ENCODE assay signal across 23 mouse cellular contexts in genomic region chr9:123468406-123469085, GRCm38 (mm10). TPM values are rescaled to one million over a fixed set of nuclear protein-coding genes. Genes with fewer than 3 reads are reported as not detected.
A peak's percentile ranks its signal among the peaks of the same experiment; 100 is the strongest.
DNase-seq lines count a peak whose midpoint lies in the region; ATAC-seq and TF ChIP-seq lines count a peak whose summit lies in the region.
"Had no signal": no experiment of that assay in that cellular context is flagged by ENCODE, and none has a peak within 500 bp of the region (broad histone marks: within the 10 kb centered on the region; RNA-seq: fewer than 3 reads in every experiment).

No protein-coding gene starts in this region.

- no peak for DNase-seq in heart, adult 2 months
- no peak for DNase-seq in heart, postnatal 10 days
- DNase-seq in stomach, postnatal 0 days (ENCODE audit: low spot score), result no peak
- DNase-seq in liver, embryonic 14.5 days (ENCODE audit: low read depth in 3 of 3, low spot score in 3 of 3), result peak in 1 of 3 experiments; percentile 41
- no peak for DNase-seq in urinary bladder, postnatal 25 days (ENCODE audit: low spot score)
- no peak for DNase-seq in spleen, adult 18-20 months
- DNase-seq: adrenal gland, postnatal 36 days; cerebellum, adult 2 months; cerebellum, postnatal 36 days; kidney, adult 2 months; kidney, postnatal 14 days; layer of hippocampus, adult 9-11 months; midbrain, embryonic 14.5 days; right cerebral cortex, adult 18-20 months; thymus, postnatal 25 days had no signal

- no peak overlapping the region for H3K4me3 ChIP-seq in heart, adult 2 months
- no peak overlapping the region for H3K4me3 ChIP-seq in stomach, embryonic 15.5 days (replicated peaks)
- H3K4me3 ChIP-seq in stomach, postnatal 0 days (ENCODE audit: low read depth, low read length), result no peak overlapping the region
- no peak overlapping the region for H3K4me3 ChIP-seq in liver, embryonic 14.5 days (ENCODE audit: insufficient read depth in 1 of 2, low read depth in 2 of 2, low read length in 2 of 2)
- H3K4me3 ChIP-seq: hindbrain, embryonic 12.5 days; limb, embryonic 13.5 days; neural tube, embryonic 13.5 days had no signal

- WGBS in heart, adult 2 months, result 42% methylated on average over 5 of the region's 5 CpGs
- 52% methylated on average over 5 of the region's 5 CpGs for WGBS in stomach, embryonic 15.5 days
- 52% methylated on average over 5 of the region's 5 CpGs for WGBS in stomach, postnatal 0 days
- WGBS in liver, embryonic 14.5 days (ENCODE audit: insufficient replicate concordance), result 25% methylated on average over 5 of the region's 5 CpGs

- H3K36me3 ChIP-seq in heart, adult 2 months (ENCODE audit: control insufficient read depth, insufficient read depth, low read length), result peaks cover 7% of the 10 kb centered on the region
- no peaks in the 10 kb centered on the region for H3K36me3 ChIP-seq in stomach, embryonic 15.5 days
- H3K36me3 ChIP-seq in stomach, postnatal 0 days (ENCODE audit: control insufficient read depth, insufficient read depth, low read length), result no peaks in the 10 kb centered on the region
- H3K36me3 ChIP-seq in liver, embryonic 14.5 days (replicated peaks; ENCODE audit: control insufficient read depth, insufficient read depth, low read depth), result no peaks in the 10 kb centered on the region
- H3K36me3 ChIP-seq: G1E; hindbrain, embryonic 12.5 days had no signal

- intact Hi-C loops in heart, adult 2 months (cut with DNase I), result no loop called here
- intact Hi-C loops in heart, postnatal 10 days (cut with DNase I), result no loop called here

- no peaks in the 10 kb centered on the region for H3K27me3 ChIP-seq in heart, adult 2 months (ENCODE audit: control insufficient read depth, insufficient read depth, low read length)
- no peaks in the 10 kb centered on the region for H3K27me3 ChIP-seq in stomach, embryonic 15.5 days (replicated peaks)
- H3K27me3 ChIP-seq in stomach, postnatal 0 days (ENCODE audit: control insufficient read depth, insufficient read depth, low read length), result no peaks in the 10 kb centered on the region
- H3K27me3 ChIP-seq in liver, embryonic 14.5 days (ENCODE audit: control insufficient read depth, insufficient read depth, low read length), result no peaks in the 10 kb centered on the region
- H3K27me3 ChIP-seq: hindbrain, embryonic 12.5 days; limb, embryonic 13.5 days; neural tube, embryonic 13.5 days had no signal

- ATAC-seq in stomach, embryonic 15.5 days (ENCODE audit: insufficient read depth, low FRiP score, low read depth), result 0 out of 2 replicates have a peak, but pooled peaks have one; percentile 27
- no peak for ATAC-seq in stomach, postnatal 0 days (ENCODE audit: low FRiP score, low TSS enrichment)
- peak; percentile 85 for ATAC-seq in liver, embryonic 14.5 days (ENCODE audit: insufficient read depth)
- no peak for ATAC-seq in activated CD4-positive, CD25-positive, alpha-beta regulatory T cell, adult 4 months
- ATAC-seq: forebrain, embryonic 14.5 days; inflammation-experienced regulatory T-cells, adult 6 months had no signal

- no peak overlapping the region for H3K9ac ChIP-seq in heart, adult 2 months (ENCODE audit: low read depth, low read length)
- H3K9ac ChIP-seq in stomach, embryonic 15.5 days, result no peak overlapping the region
- no peak overlapping the region for H3K9ac ChIP-seq in stomach, postnatal 0 days (ENCODE audit: low read length)
- H3K9ac ChIP-seq in liver, embryonic 14.5 days (replicated peaks), result peak overlapping the region; percentile 23
- H3K9ac ChIP-seq: hindbrain, embryonic 12.5 days; limb, embryonic 13.5 days; neural tube, embryonic 13.5 days had no signal

- no peaks in the 10 kb centered on the region for H3K9me3 ChIP-seq in stomach, embryonic 15.5 days
- H3K9me3 ChIP-seq in stomach, postnatal 0 days (ENCODE audit: control insufficient read depth, low read length), result no peaks in the 10 kb centered on the region
- H3K9me3 ChIP-seq in liver, embryonic 14.5 days (ENCODE audit: control insufficient read depth, low read length), result no peaks in the 10 kb centered on the region
- H3K9me3 ChIP-seq: G1E; hindbrain, embryonic 12.5 days; limb, embryonic 13.5 days; neural tube, embryonic 13.5 days had no signal

- no peak for TF ChIP-seq EP300 in heart, adult 2 months (IDR thresholded peaks at IDR 0.05; ENCODE audit: insufficient read depth, low read depth, low read length)
- TF ChIP-seq EP300 in stomach, postnatal 0 days (optimal IDR thresholded peaks at IDR 0.05), result no peak
- TF ChIP-seq EP300 in liver, embryonic 14.5 days (IDR thresholded peaks at IDR 0.05; ENCODE audit: low read depth), result peak; percentile 85

- no peaks in the 10 kb centered on the region for H3K79me2 ChIP-seq in heart, adult 2 months (replicated peaks; ENCODE audit: control insufficient read depth, insufficient read depth, low read length)

- H3K27ac ChIP-seq in heart, adult 2 months, result peak overlapping the region; percentile 12
- no peak overlapping the region for H3K27ac ChIP-seq in stomach, embryonic 15.5 days
- H3K27ac ChIP-seq in stomach, postnatal 0 days (replicated peaks), result no peak overlapping the region
- peak overlapping the region; percentile 41 for H3K27ac ChIP-seq in liver, embryonic 14.5 days
- H3K27ac ChIP-seq: hindbrain, embryonic 12.5 days; limb, embryonic 13.5 days; neural tube, embryonic 13.5 days had no signal

- peaks cover 14% of the 10 kb centered on the region for H3K4me1 ChIP-seq in heart, adult 2 months (ENCODE audit: control insufficient read depth, insufficient read depth, low read length)
- no peaks in the 10 kb centered on the region for H3K4me1 ChIP-seq in stomach, embryonic 15.5 days
- H3K4me1 ChIP-seq in stomach, postnatal 0 days (replicated peaks; ENCODE audit: control insufficient read depth, insufficient read depth), result no peaks in the 10 kb centered on the region
- peaks cover 8 to 15% of the 10 kb centered on the region in 2 experiments; a peak in 3 of 4 replicates for H3K4me1 ChIP-seq in liver, embryonic 14.5 days (replicated peaks; ENCODE audit: control insufficient read depth in 2 of 2, insufficient read depth in 2 of 2, low read length in 1 of 2)
- H3K4me1 ChIP-seq: hindbrain, embryonic 12.5 days; limb, embryonic 13.5 days; neural tube, embryonic 13.5 days had no signal

- TF ChIP-seq CTCF in heart, adult 2 months (IDR thresholded peaks at IDR 0.05), result no peak
- TF ChIP-seq CTCF in stomach, postnatal 0 days (IDR thresholded peaks at IDR 0.05; ENCODE audit: low read depth), result no peak
- TF ChIP-seq CTCF in liver, embryonic 14.5 days (IDR thresholded peaks at IDR 0.05; ENCODE audit: low read depth), result no peak

- no peak for TF ChIP-seq POLR2A in heart, adult 2 months (IDR thresholded peaks at IDR 0.05; ENCODE audit: insufficient read depth, low read depth, low read length)

- no peak overlapping the region for H3K4me2 ChIP-seq in stomach, embryonic 15.5 days
- no peak overlapping the region for H3K4me2 ChIP-seq in stomach, postnatal 0 days (replicated peaks; ENCODE audit: low read depth)
- peak overlapping the region; percentile 28 for H3K4me2 ChIP-seq in liver, embryonic 14.5 days (ENCODE audit: low read depth)
- H3K4me2 ChIP-seq: hindbrain, embryonic 12.5 days; limb, embryonic 13.5 days; neural tube, embryonic 13.5 days had no signal

RNA-seq across cellular contexts. Expression of gene Limd1, which starts 10.0 kb away (rescaled TPM):
- 10 to 100 TPM; 33.7 to 48.9 TPM for total RNA-seq in heart, adult 2 months (2021)
- 34.6 and 50.0 TPM in 2 replicates for polyA plus RNA-seq in heart, adult 2 months (2012; rRNA removed)
- total RNA-seq in heart, postnatal 10 days (2021), result 10 to 100 TPM; 49.6 to 53.5 TPM
- polyA plus RNA-seq in stomach, embryonic 15.5 days (2015; fragmentation: Nextera tagmentation; extraction: Ambion mirVana), result 46.1 and 49.9 TPM in 2 replicates
- polyA plus RNA-seq in stomach, postnatal 0 days (2015; fragmentation: Nextera tagmentation; extraction: Ambion mirVana), result 22.2 and 23.2 TPM in 2 replicates
- polyA plus RNA-seq in liver, embryonic 14.5 days (2012; rRNA removed), result 10.7 and 12.7 TPM in 2 replicates
- polyA plus RNA-seq in liver, embryonic 14.5 days (2014; fragmentation: Nextera tagmentation; extraction: Ambion mirVana), result 23.2 and 24.2 TPM in 2 replicates
- polyA plus RNA-seq in activated CD4-positive, CD25-positive, alpha-beta regulatory T cell, adult 4 months (2017; shearing (Covaris generic)), result 10 to 100 TPM; 31.3 to 38.7 TPM

Comparison
In these comparisons a context has a peak if more than half of its experiments do, and no peak if none do; other contexts are left out.
1. ATAC-seq: peak in stomach, embryonic 15.5 days (single experiment) and liver, embryonic 14.5 days (single experiment); none in stomach, postnatal 0 days (single experiment) and activated CD4-positive, CD25-positive, alpha-beta regulatory T cell, adult 4 months (single experiment).
2. H3K27ac ChIP-seq: peak in heart, adult 2 months (single experiment) and liver, embryonic 14.5 days (single experiment); none in stomach, embryonic 15.5 days (single experiment) and stomach, postnatal 0 days (single experiment).